Mouse (Mus musculus) layer of hippocampus, postnatal 10 days (tissue): ENCODE results near the gene H2-Q6. TPM values are rescaled to one million over a fixed set of nuclear protein-coding genes. Genes with fewer than 3 reads are reported as not detected.
"Not testable (repeated sequence)": the region's sequence is repeated elsewhere in the genome, so short reads cannot be mapped to it uniquely, and the experiment has no call there.

ENCODE experiments used
- DNase-seq, 2 experiments: peaks; one replicate each; pipeline ENCODE4 v3.0.0; 2021; ENCODE audit warnings: low spot score in 2 of 2
- total RNA-seq, 2 experiments: library from RNA; stranded (reverse); gene quantifications; 2 replicates each; pipeline ENCODE4 v1.2.3; 2021

H2-Q6 gene
- total RNA-seq, 2 experiments from 2014 or later = not detected

- DNase-seq = not testable (repeated sequence)
Observed at GRCm38 (mm10) chr17:35432167-35432566, 7.5 kb downstream of the H2-Q6 start.

- not testable (repeated sequence) for DNase-seq
Observed at GRCm38 (mm10) chr17:35434836-35435235, 10.2 kb downstream of the H2-Q6 start.

GRCm38 (mm10) chr17:35435577-35435976 is 10.9 kb downstream of the H2-Q6 start:
- not testable (repeated sequence) for DNase-seq

- DNase-seq = not testable (repeated sequence)
Observed at GRCm38 (mm10) chr17:35437386-35437936, 12.8 kb downstream of the H2-Q6 start.

GRCm38 (mm10) chr17:35438395-35438794 is 13.7 kb downstream of the H2-Q6 start:
- not testable (repeated sequence) for DNase-seq

- peak; percentile 69 to 74 for DNase-seq
Observed at GRCm38 (mm10) chr17:35438885-35439284, 14.2 kb downstream of the H2-Q6 start, which contains the start of gene H2-Q7. H2-Q7 (plus strand) TSS chr17:35439155.

- DNase-seq = not testable (repeated sequence)
Observed at GRCm38 (mm10) chr17:35439295-35439747, 14.7 kb downstream of the H2-Q6 start.

GRCm38 (mm10) chr17:35439925-35440645 is 15.4 kb downstream of the H2-Q6 start:
- not testable (repeated sequence) for DNase-seq

- DNase-seq = not testable (repeated sequence)
Observed at GRCm38 (mm10) chr17:35442376-35442775, 17.7 kb downstream of the H2-Q6 start.

GRCm38 (mm10) chr17:35444510-35444909 is 19.9 kb downstream of the H2-Q6 start:
- not testable (repeated sequence) for DNase-seq

GRCm38 (mm10) chr17:35458247-35458646 is 33.6 kb downstream of the H2-Q6 start:
- DNase-seq = not testable (repeated sequence)

- DNase-seq = not testable (repeated sequence)
Observed at GRCm38 (mm10) chr17:35460513-35461341, 36.1 kb downstream of the H2-Q6 start.

GRCm38 (mm10) chr17:35465651-35466050 is 41.0 kb downstream of the H2-Q6 start:
- not testable (repeated sequence) for DNase-seq

- not testable (repeated sequence) for DNase-seq
Observed at GRCm38 (mm10) chr17:35468936-35469335, 44.3 kb downstream of the H2-Q6 start.

GRCm38 (mm10) chr17:35469842-35470751 is 45.4 kb downstream of the H2-Q6 start, which contains the start of gene H2-Q10:
H2-Q10 (plus strand) TSS chr17:35470089.
- DNase-seq = peak in 1 of 2 experiments; percentile 12

Other genes with a start within 250 kb of the H2-Q6 start
- 10 to 100 TPM; 10.3 to 10.5 TPM for gene Aif1, start 248.8 kb upstream of the H2-Q6 start, total RNA-seq
- gene Lst1, start 236.4 kb upstream of the H2-Q6 start, total RNA-seq = 10 to 100 TPM; 15.6 to 17.2 TPM
- gene Ltb, start 230.4 kb upstream of the H2-Q6 start, total RNA-seq = 1 to 10 TPM in 1 of 2 experiments, under 1 TPM in 1; 0.74 to 1.2 TPM
- gene Tnf, start 222.8 kb upstream of the H2-Q6 start, total RNA-seq = not detected
- under 1 TPM; 0.43 to 0.71 TPM for gene Lta, start 219.5 kb upstream of the H2-Q6 start, total RNA-seq
- gene Gm16181, start 204.0 kb upstream of the H2-Q6 start, total RNA-seq = not detected
- gene Atp6v1g2, start 191.2 kb upstream of the H2-Q6 start, total RNA-seq = 100 to 1,000 TPM; 310 to 356 TPM
- gene Nfkbil1, start 189.1 kb upstream of the H2-Q6 start, total RNA-seq = 10 to 100 TPM; 14.2 to 15.5 TPM
- 100 to 1,000 TPM; 257 to 272 TPM for gene Ddx39b, start 183.1 kb upstream of the H2-Q6 start, total RNA-seq
- 10 to 100 TPM; 15.2 to 17.5 TPM for gene H2-D1, start 162.1 kb upstream of the H2-Q6 start, total RNA-seq
- under 1 TPM in 1 of 2 experiments, not detected in 1; 0.74 TPM for gene H2-Q1, start 104.4 kb upstream of the H2-Q6 start, total RNA-seq
- gene H2-Q2, start 82.6 kb upstream of the H2-Q6 start, total RNA-seq = 1 to 10 TPM; 2.0 to 2.1 TPM
- 1 to 10 TPM; 1.2 to 1.8 TPM for gene H2-Q4, start 45.2 kb upstream of the H2-Q6 start, total RNA-seq
- gene H2-Q7, start 14.3 kb downstream of the H2-Q6 start, total RNA-seq = under 1 TPM; 0.31 to 0.39 TPM
- gene H2-Q10, start 45.2 kb downstream of the H2-Q6 start, total RNA-seq = under 1 TPM in 1 of 2 experiments, not detected in 1; 0.07 TPM
- under 1 TPM in 1 of 2 experiments, not detected in 1; 0.25 TPM for gene Pou5f1, start 81.2 kb downstream of the H2-Q6 start, total RNA-seq
- gene Tcf19, start 92.0 kb downstream of the H2-Q6 start, total RNA-seq = 1 to 10 TPM; 7.5 to 8.0 TPM
- gene Cchcr1, start 92.2 kb downstream of the H2-Q6 start, total RNA-seq = 1 to 10 TPM; 7.7 to 9.7 TPM
- not detected for gene Psors1c2, start 108.4 kb downstream of the H2-Q6 start, total RNA-seq
- gene Cdsn, start 127.3 kb downstream of the H2-Q6 start, total RNA-seq = under 1 TPM; 0.51 to 0.78 TPM
- not detected for gene 2300002M23Rik, start 142.6 kb downstream of the H2-Q6 start, total RNA-seq
- not detected for gene Sfta2, start 176.7 kb downstream of the H2-Q6 start, total RNA-seq
- gene Gm9573, start 201.8 kb downstream of the H2-Q6 start, total RNA-seq = not detected
- not detected for gene Mucl3, start 218.8 kb downstream of the H2-Q6 start, total RNA-seq
- 10 to 100 TPM; 42.6 to 44.1 TPM for gene Vars2, start 242.7 kb downstream of the H2-Q6 start, total RNA-seq
- 10 to 100 TPM; 23.3 to 24.4 TPM for gene Gtf2h4, start 248.9 kb downstream of the H2-Q6 start, total RNA-seq